Mouse (Mus musculus): Measurements from ENCODE around the gene Apoh.

The Apoh gene

GRCm38 (mm10) chr11:108382664-108383063 is 39.5 kb downstream of the Apoh start:
- no peak for DNase-seq (ENCODE audit: low spot score in 2 of 2)

GRCm38 (mm10) chr11:108384920-108385665 is 41.9 kb downstream of the Apoh start:
- DNase-seq (ENCODE audit: low spot score in 2 of 2) = no peak

- no peak for DNase-seq (ENCODE audit: low spot score in 2 of 2)
These were observed 42.5 kb downstream of the Apoh start for GRCm38 (mm10) chr11:108385666-108386024.

DNA sequence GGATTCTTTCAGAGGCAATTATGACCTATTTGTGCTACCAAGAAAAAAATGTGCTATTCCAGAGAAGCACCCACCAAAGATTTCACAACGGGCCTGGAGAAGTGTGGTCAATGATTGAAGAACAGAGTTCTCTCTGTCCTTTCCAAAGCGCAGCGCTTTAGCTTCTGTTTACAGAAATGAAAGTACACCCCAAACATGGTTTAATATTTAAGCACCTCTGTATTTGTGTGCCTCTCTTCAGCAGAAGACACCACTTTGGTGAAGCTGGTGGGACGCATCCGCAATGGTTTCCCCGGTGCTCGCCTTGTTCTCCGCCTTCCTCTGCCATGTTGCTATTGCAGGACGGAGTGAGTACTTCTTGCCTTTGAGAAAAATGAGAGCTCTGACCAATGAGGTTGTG is 51.9 kb downstream of the Apoh start:
- no peak for DNase-seq (ENCODE audit: low spot score in 2 of 2)

- DNase-seq (ENCODE audit: low spot score in 2 of 2) = no peak
These were observed 53.1 kb downstream of the Apoh start for GRCm38 (mm10) chr11:108396076-108396829.

DNA sequence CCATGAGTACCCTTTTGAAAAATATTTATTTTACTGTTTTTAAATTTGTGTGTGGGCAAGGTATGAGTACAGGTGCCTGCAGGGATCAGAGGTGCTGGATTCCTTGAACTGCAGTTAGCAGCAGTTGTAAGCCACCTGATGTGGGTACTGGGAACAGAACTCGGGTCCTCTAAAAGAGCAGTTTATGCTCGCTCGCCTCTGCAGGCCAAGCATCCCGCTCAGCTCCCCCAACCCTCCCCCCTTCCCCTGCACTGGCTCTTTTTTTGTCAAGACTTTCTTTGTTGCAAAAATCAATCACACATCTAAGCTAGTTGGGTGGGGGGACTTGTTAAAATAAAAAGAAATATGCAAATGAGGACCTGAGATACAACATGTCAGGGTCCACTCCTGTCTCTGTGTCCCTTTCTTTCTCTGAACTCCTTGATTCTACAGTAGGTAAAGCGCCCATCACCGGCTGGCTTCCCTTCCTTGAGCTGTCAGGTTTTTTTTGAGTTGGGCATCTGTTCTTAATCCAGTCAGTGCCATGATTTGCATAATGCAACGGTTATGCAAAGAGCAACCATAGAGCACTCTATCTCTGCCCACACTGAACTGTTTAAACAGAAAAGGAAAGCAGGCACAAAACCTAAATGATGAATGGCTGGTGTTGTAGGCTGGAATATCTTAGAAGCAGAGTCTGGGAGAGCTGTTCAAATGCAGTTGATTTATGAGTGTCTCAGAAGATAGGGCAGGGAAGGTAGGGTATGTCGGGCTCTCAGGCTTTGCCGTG is 66.9 kb downstream of the Apoh start:
- no peak for DNase-seq (ENCODE audit: low spot score in 2 of 2)

DNA sequence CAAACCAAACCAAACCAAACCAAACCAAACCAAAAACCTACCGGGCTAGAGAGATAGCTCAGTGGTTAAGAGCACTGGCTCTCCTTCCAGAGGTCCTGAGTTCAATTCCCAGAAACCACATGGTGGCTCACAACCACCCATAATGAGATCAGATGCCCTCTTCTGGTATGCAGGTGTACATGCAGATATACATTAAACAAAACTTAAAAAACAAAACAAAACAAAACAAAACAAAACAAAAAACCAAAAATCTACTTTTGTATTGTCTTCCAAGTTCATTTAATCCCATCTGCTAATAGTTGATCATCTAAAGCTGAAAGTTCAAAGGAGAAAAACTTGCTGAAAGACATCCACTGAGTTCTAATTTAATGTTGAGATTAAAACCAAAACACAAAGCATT is 73.2 kb downstream of the Apoh start:
- no peak for DNase-seq (ENCODE audit: low spot score in 2 of 2)

DNA sequence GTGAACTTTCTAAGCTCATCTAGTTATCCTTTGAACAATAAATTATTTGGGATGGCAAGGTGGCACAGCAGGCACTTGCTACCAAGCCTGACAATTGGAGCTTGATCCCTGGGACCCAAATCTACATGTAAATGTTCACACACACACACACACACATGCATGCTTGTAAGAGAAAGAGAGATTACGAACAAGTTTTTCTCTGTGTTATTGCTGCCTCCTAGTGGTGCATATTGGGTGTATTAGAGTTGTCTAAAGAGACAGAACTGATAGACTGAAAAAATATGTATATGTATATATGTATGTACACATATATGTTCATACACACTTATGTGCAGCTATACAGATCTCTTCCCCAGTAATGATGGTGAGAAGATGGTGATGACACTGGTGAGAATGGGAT is 75.4 kb downstream of the Apoh start:
- no peak for DNase-seq (ENCODE audit: low spot score in 2 of 2)

GRCm38 (mm10) chr11:108419242-108419641 is 76.1 kb downstream of the Apoh start:
- no peak for DNase-seq (ENCODE audit: low spot score in 2 of 2)

DNA sequence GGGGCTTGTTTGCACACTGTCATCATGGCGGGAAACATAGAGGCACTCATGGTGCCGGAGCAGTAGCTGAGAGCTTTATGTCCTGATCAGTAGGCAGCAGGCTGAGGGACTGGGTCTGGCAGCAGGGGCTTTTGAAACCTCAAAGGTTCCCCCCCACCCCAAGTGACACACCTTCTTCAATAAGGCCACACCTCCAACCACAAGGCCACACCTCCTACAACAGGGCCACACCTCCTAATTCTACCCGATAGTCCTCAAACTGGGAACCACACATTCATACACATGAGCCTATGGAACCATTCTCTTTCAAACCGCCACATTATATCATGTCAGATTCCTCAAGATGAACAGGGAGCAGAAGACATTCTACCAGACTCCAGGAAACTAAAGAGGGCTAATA is 77.6 kb downstream of the Apoh start:
- DNase-seq (ENCODE audit: low spot score in 2 of 2) = no peak

DNA sequence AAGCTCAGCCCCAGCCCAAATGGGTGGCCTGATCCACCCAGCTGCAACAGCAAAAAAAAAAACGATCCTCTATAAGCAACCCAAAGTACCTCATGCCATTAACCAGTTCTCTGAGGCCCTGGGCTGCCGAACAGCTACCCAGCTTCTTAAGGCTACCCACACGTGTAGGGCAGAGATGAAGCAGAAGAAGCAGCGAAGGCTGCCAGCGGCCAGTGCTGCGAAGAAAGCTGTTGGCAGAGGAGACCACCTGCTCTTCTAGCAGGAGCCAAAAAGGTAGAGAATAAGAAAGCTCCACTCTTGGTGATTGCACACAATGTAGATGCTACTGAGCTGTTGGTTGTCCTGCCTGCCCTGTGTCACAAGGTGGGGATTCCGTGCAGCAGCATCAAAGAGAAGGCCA is 80.1 kb downstream of the Apoh start:
- no peak for DNase-seq (ENCODE audit: low spot score in 2 of 2)

DNA sequence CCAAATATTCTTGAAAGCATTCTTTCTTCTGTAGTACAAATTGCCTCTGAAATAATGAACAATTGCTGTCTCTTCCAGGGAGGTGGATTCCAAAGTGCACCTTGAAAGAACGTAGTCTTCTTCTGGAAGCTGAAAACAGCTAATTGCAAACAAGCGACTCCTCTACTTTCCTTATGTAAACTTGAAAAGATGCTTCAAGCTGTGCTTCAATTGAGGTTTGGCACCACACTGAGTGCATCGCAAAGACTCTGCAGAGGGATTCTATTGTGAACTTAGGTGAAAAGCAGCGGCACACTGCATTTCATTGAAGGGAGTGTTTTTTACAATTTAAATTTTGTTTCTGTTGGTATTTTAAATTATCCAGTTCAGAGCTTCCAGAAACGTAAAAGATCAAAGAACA is 81.0 kb downstream of the Apoh start:
- no peak for DNase-seq (ENCODE audit: low spot score in 2 of 2)

GRCm38 (mm10) chr11:108424889-108425591 is 81.9 kb downstream of the Apoh start, which contains the start of gene Cep112:
Cep112 (plus strand) TSS chr11:108425192.
- peak; percentile 82 to 86 for DNase-seq (ENCODE audit: low spot score in 2 of 2)

DNA sequence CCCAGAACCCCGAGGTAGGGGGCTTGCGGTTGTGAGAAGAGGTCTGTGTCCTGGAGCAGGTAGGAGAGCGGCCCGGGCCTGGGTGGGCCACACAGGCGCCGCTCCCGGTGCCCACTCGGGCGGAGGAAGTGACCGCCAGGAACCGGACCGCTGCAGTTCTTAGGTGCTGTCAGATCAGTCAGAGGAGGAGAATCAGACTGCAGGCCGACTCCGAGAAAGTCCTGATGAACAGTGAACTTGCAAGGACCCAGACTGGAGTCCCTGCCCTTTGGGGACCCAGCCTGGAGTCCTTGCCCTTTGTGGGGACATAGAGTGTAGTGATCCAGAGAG is 82.4 kb downstream of the Apoh start:
- DNase-seq (ENCODE audit: low spot score in 2 of 2) = no peak

DNA sequence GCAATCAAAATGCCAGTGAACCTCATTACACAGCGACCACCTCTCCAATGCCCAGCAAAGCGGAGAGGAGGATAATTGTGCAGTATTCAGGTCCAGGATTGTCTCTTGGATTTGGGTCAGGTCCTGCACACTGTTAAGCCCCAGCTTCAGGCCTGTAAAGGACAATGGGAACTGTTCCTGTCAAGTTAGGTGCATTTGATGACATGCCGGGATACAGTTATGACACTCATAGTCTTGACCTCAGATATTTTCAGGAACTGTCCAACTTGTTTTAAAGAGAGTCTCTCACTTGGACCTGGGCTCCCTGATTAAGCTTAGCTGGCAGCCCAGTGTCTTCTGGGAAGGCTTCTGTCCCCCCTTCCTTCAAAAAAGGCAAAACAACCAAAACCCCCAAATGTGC is 82.9 kb downstream of the Apoh start:
- no peak for DNase-seq (ENCODE audit: low spot score in 2 of 2)

GRCm38 (mm10) chr11:108427191-108427590 is 84.0 kb downstream of the Apoh start:
- no peak for DNase-seq (ENCODE audit: low spot score in 2 of 2)

DNA sequence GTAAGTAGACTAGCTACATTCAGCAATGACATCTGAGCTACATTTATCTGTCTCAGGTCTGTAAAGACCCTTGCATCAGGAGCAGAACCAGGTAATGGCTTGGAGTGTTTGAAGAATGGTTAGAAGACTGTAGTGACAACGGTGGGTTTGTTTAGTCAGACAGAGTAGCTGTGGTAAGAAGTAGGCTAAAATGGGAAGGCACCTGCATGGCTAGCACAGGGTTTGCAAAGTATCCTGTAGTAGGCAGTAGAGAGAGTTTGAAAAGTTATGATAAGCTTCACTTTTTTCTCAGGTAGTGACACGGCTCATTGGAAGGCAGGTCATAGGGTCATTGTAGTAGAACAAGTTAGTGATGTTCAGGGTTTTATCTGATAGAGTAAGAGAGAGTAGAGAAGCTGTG is 85.9 kb downstream of the Apoh start:
- no peak for DNase-seq (ENCODE audit: low spot score in 2 of 2)

- no peak for DNase-seq (ENCODE audit: low spot score in 2 of 2)
These were observed 100.9 kb downstream of the Apoh start for GRCm38 (mm10) chr11:108443893-108444563.

DNA sequence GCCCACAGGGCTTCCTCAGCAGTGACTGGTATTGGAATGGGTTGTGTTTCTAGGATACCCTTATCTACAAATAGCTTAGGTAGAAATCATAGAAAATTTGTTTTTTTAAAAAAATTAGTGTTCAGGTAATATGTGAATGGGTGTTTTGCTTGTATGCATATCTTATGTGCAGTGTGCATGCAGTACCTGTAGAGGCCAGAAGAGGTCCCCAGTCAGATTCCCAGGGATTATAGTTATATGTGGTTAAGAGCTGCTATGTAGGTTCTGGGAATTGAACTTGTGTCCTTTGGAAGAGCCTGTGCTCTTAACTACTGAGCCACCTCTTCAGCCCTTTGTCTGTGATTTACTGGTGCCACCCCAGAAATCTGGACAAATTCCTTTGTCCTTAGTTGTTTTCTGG is 104.0 kb downstream of the Apoh start:
- DNase-seq (ENCODE audit: low spot score in 2 of 2) = no peak

GRCm38 (mm10) chr11:108449811-108450210 is 106.7 kb downstream of the Apoh start:
- DNase-seq (ENCODE audit: low spot score in 2 of 2) = peak; percentile 51 to 62

DNA sequence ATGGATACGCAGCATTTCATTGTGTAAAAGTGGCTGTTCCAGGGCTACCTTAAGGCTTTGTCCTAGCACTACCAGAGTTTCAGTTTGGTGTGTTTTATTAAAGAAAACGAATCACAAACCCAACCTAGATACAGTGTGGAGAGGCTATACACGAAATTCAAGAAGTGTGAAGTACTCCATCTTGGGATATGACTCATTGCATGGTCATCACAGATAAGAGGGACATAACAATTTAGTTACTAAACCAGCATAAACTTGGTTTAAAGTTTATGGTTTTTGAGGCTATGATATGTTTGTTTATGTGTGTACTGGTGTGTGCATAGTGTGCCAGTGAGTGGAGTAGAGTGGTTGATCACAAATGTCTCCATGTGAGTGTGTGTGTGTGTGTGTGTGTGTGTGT is 116.4 kb downstream of the Apoh start:
- no peak for DNase-seq (ENCODE audit: low spot score in 2 of 2)
